Mouse (Mus musculus) c-Kit-negative CD71-positive TER-119-positive erythroid progenitor cells, embryonic 14.5 days (primary cell): ENCODE measurements around the gene Gm20662.

Experiments
- DNase-seq: peaks from one replicate; pipeline ENCODE4 v3.0.0-alpha.2; 2013; ENCODE audit warnings: low read depth, low spot score

The Gm20662 gene

DNA sequence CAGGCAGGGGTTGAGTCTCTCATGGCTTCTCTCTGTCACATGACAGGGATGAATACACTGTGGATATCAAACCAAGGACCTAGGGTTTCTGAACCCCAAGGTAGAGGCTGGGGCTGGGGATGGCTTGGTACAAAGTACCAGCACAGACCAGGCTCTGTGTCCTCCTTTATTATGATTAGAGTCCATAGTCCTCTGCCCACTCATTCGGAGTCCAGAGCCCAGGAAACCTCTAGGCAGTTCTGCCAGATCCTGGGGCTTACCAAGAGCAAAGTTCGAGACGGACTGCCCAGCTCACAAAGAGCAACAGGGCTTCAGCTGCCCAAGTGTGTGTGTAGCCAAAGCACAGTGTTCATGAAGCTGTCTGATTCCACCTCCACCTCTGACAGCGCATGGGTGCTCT, 89.1 kb downstream of the Gm20662 start:
- DNase-seq, result no peak

DNA sequence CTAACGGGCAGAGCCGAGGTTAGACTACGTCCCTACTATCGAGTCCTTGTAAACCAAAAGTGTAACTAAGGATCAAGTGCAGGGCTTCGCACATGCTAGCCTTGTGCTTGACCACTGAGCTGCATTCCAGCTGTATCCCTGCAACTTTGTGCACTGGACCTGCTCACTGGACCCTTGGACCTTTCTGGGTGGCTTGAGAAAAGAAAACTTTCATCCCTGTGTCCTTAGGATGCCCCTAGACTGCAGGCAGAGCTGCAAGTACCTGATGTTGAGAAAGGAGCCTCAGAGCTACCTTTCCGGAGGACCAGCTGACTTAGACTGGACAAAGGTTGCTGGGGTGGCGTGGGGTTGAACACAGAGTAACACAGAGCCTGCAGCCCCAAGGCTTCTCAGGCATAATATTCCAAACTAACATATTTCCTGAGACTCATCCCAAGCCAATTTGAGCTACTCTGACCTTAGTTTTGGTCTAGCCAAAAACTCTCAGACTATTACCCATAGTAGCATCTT, 94.5 kb downstream of the Gm20662 start:
- DNase-seq, result no peak

DNA sequence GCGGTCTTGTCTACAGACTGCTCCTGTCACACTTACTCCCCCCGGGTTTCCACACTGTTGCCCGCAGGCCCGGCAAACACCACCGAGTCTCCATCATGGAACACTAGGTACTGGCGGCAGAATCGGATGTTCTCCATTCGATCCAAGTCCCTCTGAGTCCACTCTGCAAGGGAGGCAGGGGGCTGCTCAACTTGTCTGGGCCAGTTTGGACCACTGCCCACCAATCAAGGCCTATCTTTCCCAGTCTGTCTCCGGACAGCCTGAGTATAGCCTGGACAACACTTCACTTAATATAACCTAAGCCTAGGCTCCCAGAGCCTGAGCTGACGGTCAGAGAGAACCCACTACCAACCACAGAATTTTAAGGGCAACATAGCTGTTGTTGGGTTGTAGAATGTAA, 97.4 kb downstream of the Gm20662 start:
- DNase-seq, result no peak

DNA sequence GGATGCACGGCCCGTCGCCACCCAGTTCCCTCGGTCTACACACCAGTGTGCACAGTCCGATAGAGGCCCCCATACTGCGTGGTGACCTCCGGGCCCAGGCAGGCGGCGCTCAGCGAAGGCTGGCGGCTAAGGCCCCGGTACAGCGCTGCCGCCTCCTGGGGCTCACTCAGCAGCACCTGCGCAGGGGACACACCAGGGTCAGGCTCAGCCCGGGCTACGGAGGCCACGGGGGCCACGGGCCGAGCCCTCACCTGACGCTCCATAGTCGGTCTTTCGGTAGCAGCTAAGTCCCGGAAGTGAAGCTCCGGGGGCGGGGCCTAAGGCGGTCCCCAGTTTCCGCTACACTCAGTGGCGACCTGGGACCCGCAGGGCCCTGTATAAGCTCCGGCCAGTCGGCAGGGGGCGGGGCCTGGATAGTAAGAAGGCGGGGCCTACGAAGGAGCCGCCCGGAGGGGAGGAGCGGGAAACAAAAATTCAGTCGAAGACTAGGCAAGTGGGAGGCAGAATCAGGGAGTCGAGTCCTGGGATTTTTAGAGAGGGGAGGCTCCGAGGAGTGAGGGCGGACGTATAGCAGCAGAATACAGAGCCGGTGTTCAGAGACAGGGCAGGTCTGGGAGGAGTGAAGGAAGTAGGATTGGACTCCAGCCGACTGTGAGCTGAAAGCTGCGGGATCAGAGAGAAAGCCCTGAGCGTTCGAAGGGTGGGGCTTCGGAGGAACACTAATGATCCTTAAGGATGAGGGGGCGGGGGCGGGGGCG, 98.2 kb downstream of the Gm20662 start, which contains the start of gene Apeh:
Gene Apeh (minus strand): TSS at position 423 of the 758 bp plus-strand sequence.
- peak; percentile 97 for DNase-seq
